Mouse (Mus musculus) gastrocnemius, postnatal 10 days (tissue): ENCODE data around the gene Ank3. TPM values are rescaled to one million over a fixed set of nuclear protein-coding genes. Genes with fewer than 3 reads are reported as not detected.

Experiments used
- DNase-seq: peaks from one replicate; pipeline ENCODE4 v3.0.0; 2021; ENCODE audit warnings: mixed read lengths
- total RNA-seq, 2 experiments: library from RNA; stranded (reverse); gene quantifications; 2 replicates each; pipeline ENCODE4 v1.2.3; 2021

The Ank3 gene
- total RNA-seq, 2 experiments from 2014 or later: 82.7 to 83.3 TPM

DNA sequence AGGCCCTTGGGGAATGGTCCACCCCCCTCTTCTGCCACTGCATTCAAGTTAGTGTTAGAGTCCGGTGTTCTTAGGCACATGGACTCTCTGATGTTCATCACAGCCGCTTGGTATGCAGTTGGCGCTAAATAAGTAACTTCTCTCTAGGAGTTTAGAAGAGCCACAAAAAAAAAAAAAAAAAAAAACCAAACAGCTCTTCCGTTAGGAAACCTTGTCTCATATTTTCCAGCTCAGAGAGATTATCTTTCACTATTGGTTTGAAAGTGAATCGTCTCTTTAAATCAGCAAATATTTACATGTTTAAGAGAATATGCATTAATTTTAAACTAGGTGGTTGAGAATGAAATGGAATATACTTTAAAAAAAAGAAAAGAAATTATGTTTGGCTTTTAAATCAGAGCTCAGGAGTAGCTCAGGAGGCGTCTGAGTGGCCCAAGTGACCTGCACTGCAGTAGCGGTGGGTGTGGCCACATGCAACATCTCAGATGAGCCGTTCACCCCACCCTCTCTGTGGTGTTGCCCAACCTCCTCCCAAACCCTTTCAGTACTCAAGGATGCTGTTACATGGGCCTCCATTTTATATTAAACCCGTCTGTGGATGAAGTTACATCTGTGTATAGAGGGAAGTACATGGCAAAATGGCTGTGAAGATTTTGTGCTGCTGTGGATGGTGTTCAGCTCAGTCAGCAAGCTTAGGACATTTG, 138.0 kb downstream of the Ank3 start:
- DNase-seq: no peak

DNA sequence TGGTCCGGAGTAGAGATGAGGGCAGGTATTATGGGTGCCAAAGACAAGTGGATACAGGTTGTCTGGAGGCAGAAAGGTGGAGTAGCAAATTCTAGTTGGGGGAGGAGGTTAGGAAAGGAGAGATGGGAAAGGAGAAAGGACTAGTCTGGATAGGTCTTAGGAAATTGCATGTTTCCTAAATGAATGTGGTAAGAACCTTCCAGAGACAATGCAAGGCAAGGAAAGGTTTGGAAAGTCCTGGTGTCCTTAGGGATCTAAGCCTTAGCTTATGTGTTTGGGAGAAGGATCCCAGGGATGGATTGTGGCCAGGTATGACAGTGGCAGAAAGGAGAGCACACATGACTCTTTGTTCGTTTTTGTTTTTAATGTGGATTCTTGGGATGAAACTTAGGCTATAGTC, 139.7 kb downstream of the Ank3 start:
- DNase-seq: no peak

DNA sequence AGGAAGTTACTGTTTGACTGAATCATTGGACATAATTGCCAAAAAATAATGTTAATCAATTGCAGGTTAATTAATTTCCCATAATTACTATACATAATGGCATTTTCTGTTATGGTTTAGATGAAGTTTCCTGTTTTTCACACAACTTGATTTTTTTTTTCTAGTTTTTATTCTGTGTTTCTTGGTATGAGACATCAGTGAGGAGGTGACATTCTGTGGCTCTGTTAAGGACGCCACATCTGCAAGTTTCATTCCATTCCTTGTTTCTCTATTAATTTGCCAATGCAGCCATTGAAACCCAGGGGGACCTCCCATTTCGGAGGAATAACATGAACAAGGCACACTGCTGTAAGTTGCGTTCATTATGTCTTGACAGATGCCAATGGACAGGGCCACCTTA, 143.9 kb downstream of the Ank3 start:
- no peak for DNase-seq

DNA sequence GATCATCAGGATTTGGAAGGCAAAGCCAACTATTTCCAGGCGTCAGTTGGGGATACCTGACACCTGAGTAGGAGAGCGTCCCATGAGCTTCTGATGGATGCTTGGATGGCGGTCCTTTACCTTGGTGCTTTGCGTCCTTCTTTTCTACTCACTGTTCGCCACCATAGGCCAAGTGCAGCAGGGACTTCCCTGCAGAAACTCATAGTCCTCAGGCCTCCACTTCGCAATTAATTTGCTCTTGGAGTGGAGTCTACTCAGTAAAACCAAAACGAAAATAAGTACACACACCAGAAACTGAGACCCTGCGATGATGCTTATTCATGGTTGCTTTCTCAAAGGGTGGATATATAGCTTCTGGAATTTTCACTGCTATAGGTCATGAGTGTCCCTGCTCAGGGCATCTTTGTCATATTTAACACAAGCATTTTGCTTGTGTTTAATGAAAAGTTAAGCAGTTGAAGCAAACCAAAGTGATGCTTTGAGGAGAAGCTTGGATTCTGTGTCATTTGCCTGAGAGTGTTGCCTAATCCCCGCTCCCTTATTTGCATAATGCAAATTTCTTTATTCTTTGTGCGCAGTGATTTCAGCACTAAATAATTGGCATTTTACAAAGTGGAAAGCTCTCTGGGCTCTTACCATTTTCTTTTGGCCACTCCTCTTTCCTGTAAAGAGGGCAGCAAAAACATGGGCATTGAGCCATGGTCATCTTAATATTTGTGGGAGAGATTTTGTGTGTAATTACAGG, 145.5 kb downstream of the Ank3 start:
- no peak for DNase-seq

DNA sequence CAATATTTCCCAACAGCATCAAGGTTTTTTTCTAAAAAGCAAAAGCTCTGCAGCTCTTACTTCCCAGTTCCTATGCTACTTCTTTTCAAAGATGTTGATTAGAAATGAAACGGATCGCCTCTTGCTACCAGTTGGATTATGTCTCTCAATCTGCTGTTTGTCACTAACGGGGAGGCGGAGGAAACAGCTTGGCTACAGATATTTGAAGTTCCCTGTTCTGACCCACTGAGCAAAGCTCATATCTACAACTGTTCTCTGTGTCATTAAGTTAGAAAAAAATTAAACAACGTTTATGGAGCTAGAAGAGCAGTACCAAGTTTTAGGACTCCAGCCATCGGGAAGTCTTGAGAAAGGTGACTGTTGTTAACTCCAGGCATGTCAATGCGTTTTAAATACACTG, 146.1 kb downstream of the Ank3 start:
- DNase-seq: no peak

DNA sequence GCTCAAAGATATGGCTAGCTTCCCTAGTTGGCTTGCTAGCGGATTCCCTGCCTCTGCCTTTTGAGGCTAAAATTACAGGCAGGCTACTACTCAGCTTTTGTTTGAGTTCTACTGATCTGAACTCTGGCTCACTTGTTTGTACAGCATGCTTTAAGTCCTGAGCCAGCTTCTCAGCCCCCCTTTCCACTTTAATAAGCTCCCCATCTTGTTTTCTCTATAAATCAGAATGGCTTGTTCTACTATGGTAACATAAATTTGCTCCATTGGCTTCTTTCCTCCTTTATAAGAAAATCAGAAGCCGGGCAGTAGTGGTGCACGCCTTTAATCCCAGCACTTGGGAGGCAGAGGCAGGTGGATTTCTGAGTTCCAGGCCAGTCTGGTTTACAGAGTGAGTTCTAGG, 147.4 kb downstream of the Ank3 start:
- no peak for DNase-seq

DNA sequence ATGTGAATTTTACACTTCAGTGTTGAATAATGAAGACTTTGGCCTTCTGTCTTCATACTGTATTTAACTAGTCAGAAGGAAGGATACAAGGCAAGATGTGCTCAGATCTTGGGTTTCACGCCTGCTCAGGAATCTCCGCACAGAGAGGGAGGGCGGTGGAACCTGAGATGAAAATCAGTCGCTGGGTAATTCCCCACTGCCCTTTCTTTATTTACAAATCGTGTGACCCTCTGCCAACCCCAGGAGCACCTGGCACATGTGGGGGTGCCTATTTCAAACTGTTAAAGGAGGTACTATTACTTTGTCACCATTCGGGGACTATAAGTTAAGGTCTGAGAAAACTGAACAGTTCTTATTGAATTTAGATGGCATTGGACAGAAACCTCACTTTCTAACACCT, 148.1 kb downstream of the Ank3 start:
- no peak for DNase-seq

DNA sequence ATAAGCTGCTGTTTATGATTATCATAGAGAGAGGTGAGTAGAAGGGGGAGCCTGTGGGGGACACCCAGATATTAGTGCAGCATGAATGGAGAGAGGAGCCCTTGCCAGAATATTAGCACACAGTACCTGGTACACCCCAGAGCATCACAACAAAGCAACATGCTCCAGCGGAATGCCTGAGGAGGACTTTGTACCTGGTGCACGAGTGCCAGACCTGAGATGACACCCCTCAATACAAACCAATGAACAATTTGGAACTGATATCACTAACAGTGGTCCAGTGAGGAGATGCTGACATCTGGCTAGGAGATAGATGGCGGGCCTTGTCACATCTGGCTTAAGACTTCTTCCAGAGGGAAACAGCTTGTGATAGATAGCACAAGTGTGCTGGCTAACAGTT, 150.2 kb downstream of the Ank3 start:
- DNase-seq: no peak

DNA sequence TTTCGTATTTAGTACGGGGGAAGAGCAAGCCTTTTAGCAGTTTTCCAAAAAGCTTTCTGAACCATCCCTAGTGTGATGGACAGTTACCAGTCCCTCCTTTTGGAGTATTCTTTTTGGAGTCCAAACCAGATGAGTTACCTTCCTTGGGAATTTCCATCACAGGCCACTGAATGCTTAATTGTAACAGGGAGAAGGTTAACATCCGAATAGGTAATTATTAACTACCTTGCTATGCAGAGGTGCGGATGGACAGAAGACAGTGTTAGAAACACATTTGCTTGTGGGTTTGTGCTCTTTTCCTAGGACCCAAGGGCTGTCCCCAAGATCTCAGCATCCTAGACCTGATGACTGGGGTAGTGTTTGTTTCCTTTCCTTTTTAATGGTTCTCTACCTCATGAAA, 150.6 kb downstream of the Ank3 start:
- DNase-seq: no peak

DNA sequence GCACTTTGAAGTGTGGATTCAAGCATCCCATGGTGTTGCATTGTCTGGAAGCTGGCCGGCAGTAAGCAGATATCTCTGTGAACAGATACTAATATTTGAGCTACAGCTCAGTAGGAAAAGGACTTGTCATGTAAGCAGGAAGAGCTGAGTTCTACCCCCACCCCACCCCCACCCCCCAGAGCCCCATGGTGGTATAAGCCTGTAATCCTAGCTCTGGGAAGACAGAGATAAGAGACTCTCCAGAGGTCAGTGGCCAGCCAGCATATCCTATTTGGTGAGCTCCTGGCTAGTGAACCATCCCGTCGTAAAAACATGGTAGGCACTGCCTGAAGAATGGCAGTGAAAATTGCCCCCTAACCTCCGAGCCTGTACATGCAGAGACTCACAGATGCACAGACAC, 152.3 kb downstream of the Ank3 start:
- DNase-seq: no peak

DNA sequence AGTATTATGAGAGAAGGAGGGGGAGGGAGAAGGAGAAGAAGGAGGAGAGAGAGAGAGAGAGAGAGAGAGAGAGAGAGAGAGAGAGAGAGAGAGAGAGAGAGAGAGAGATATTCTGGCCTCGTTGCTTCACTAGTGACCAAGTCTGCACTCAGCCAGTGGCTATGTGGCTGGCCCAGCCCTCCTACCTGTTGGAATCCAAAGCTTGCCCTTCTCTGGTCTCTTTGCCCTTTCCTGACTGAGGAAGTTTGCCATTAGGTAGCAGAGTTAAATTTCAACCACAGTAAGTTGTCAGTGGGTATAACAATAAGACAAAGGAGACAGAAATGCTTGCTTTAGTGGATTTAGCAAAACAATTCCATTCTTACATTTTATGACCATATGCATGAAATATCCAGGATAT, 154.5 kb downstream of the Ank3 start:
- DNase-seq: no peak

DNA sequence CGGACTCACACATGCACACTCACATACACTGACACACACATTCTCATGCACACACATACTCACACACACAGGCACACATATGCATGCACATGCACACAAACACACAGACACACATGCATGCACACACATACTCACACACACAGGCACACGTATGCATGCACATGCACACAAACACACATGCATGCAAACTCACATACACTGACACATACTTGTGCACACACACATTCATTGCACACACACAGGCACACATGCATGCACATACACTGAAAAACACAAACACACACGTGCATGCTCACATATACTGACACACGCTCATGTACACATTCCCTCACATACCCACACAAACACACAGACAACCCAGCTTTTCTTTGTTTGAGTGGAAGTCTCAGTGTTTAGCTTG, 157.0 kb downstream of the Ank3 start:
- no peak for DNase-seq

DNA sequence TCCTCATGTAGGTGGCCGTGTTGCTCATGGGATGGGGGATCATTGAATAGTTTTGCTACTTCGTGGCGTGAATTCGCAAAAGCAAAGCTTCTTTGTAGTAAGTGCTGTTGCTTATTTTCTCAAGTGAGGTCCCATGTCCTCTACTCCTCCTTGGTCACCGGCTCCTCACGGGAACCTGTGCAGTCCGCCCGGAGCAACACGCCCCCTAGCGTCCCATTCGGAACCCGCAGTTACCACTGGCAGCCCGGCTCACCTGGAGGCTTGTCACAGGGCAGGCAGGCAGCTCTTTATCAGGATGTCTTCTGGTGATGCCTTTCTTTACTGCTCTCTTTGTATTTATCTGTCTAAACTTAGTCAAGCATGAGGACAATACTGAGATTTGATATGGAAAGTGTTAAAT, 157.7 kb downstream of the Ank3 start:
- peak; percentile 67 for DNase-seq

DNA sequence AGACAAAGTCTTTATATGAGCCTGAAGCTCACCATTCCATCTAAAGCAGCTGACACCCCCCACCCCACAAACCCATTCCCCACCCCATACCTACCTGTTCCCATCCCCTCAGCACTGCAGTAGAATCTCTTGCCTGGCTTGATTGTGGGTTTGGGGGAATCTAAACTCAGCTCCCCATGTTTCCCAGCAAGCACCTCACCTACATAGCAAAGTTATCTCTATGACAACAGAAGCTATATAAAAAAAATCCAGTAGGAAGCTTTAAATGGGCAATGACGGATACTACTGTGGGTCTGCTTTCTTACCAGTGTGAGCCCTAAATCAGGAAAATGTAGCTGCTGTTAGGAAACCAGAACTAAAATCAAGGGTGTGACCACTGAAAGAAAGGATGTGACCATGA, 161.7 kb downstream of the Ank3 start:
- DNase-seq: no peak

DNA sequence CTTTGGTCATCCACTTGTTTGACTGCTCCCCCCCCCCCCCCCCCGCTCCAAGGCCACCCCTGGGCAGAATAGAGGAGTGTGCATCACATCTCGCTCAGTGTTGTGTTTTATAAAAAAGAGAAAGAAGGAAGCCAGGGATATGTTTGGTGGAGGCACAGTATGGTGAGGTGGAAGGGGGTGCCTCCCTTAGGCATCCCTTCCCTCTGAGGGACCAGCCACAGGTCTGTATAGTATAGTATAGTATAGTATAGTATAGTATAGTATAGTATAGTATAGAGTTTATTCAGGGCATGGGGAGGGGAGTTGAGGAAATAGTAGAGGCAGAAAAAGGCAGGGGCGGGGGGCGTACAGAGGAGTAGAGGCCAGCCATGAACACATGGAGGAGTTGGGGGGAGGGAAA, 164.4 kb downstream of the Ank3 start:
- no peak for DNase-seq

DNA sequence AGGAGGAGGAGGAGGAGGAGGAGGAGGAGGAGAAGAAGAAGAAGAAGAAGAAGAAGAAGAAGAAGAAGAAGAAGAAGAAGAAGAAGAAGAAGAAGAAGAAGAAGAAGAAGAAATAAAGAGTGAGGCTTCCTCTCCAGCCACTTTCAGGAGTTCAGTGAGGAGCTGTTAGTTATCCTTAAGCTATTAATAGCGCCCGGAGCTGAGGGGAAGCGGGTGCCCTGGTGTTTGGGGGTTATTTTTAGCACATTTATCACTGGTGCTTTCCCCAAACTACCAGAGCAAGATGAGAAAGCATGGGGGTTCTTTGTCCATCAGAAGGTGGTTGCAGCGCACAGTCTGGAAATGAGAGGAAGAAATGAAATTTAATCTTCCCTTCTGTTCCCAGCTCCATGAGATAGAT, 166.5 kb downstream of the Ank3 start:
- DNase-seq: no peak

DNA sequence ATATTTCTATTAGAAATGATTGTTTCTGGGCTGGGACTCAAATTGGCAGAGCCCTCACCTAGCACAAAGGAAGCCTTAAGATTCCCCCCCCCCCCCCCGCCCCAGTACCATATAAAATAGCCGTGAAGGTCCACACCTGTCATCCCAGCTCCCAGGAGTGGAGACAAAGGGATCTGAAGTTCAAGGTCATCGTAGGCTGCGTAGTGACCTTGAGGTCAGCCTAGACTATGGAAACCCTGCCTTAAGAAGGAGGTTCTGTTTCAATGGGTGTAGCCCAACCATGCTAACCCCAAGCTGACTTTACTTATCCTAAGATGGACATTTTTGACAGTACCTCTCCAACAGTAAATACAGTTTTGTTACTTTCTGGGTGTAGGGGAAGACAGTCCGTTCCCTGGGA, 170.4 kb downstream of the Ank3 start:
- no peak for DNase-seq

DNA sequence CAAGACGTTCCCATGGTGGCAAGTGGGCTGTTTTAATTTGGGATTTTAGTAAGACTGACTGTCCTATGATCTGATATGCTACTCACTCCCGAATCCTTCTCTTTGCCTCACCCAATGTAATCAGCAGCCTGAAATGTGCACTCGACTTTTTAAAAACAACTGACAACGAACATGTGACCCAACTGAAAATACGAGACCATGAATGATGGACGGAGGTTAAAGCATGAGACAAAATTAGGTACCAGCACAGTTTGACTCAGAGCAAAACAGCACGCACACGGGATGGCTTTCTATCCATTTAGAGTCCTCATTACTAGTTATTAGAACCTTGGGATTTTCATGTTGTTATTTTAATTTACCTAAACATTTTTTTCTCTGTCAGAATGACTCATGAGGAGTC, 171.2 kb downstream of the Ank3 start:
- DNase-seq: no peak

DNA sequence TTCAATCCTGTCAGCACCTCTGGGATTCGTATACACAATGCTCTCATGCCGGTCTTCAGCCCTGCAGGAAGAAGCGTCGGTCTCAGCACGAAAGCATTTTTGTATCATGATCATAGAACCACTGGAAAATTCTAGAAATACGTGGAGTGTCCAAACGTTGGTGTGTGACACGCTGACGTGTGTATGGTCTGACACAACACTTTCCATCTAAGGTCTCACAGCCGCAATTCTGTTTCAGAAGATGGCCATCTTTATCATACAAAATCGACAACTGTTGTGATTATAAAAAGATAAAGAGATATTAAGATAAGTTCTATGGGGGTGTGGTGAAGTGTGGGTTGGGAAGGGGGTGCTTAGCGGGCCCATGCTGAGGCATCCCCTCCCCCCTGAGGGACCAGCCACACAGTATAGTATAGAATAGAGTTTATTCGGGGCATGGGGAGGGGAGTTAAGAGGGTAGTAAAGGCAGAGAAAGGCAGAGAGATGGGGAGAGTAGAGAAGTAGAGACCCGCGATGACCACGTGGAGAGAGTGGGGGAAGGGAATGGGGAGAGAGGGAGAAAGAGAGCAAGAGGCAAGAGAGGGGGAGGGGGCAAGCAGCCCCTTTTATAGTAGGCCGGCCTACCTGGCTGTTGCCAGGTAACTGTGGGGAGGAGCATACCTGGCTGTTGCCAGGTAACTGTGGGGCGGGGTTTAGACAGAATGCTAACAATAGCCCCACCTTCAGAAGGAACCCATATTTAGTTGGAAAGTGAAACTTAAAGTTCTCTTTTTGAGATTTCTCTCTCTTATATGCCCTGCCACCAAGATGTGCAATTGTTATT, 172.1 kb downstream of the Ank3 start:
- DNase-seq: no peak

DNA sequence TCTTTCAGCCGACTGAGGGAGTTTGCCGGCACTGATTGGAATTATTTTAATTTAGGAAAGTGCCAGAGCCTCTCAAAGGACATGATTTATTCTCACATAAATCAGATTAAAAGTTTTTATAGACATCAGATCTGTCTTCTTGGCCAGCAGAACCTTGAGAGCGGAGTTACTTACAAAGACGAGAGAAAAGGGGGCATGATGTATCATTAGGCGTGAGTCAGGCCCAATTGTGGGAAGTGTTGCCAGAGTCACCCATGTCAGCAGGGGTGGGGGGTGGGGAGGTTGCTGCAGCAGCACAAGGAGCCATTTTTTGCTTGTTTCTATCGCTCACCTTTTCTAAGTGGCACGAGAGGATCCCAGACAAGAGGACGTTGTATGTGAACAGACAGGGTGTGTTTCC, 172.8 kb downstream of the Ank3 start:
- DNase-seq: no peak

DNA sequence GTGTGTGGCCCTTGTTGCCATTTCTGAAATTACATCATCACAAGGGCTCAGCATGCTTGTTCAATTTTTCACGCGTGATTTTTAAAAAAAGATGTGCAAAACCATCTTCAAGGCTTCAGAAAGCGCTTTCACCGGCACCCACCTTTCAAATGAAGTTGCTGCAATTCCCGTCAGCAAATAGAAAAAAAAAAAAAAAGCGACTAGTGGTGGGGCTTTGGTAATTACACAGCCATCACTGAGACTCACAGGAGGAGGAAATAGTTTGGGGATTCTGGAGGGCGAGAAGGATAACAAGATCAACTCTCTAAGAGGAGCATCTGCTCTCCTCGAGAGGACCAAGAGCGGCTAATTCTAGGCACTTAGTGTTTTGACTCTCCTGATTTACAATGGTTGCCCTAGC, 173.4 kb downstream of the Ank3 start:
- no peak for DNase-seq

DNA sequence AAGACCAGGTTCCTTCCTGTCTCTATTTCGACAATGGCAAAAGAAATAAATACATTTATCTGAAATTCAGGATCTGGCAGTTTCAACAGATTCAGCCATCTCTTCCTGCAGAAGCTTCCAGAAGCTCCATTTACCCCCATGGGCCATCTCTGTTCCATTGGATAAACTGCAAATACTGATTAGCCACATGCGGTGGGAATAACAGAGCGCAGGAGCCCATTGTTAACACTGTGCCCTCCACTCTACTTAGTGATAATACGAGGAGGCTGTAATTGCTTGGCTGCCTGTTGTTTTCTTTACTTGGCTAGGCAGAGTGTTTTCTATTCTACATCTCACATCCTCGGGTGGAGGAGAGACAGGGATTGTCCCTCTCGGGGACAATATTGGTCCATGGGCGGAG, 174.5 kb downstream of the Ank3 start:
- no peak for DNase-seq

DNA sequence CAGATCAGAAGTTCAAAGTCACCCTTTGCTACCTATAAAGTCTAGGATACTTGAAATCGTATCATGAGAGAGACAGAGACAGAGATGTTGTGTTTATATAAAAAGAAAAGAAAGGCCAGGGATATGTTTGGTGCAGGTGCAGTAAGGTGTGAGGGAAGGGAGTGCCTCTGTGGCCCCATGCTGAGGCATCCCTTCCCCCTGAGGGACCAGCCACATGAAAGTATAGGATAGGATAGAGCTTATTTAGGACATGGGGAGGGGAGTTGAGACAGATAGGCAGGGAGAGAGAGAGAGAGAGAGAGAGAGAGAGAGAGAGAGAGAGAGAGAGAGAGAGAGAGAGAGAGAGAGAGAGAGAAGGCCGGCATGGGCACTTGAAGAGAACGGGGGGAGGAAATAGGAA, 175.2 kb downstream of the Ank3 start:
- DNase-seq: no peak
